Mouse (Mus musculus) embryonic facial prominence, embryonic 12.5 days (tissue): Measurements from ENCODE around the gene Defb22. TPM values are rescaled to one million over a fixed set of nuclear protein-coding genes. Genes with fewer than 3 reads are reported as not detected.
A peak's percentile ranks its signal among the peaks of the same experiment; 100 is the strongest.

Experiments
- ATAC-seq: fragments of 200-750 bp; cut with Nextera tagmentation; 2 replicates; pipeline ENCODE4 v1.8.0; 2017; ENCODE audit not compliant: insufficient number of reproducible peaks, insufficient read depth, low FRiP score, low TSS enrichment
- H3K27ac ChIP-seq: fragments of 300-500 bp; sonication (generic); 2 replicates; pipeline ENCODE4 v1.5.1; 2016; ENCODE audit warnings: mild to moderate bottlenecking
- H3K27me3 ChIP-seq: fragments of 300-500 bp; sonication (generic); 2 replicates; pipeline ENCODE4 v1.6.1; 2016; ENCODE audit warnings: mild to moderate bottlenecking, moderate library complexity
- H3K36me3 ChIP-seq: fragments of 300-500 bp; sonication (generic); 2 replicates; pipeline ENCODE4 v1.6.1; 2016; ENCODE audit warnings: mild to moderate bottlenecking
- H3K4me1 ChIP-seq: fragments of 300-500 bp; sonication (generic); 2 replicates; pipeline ENCODE4 v1.6.1; 2016
- H3K4me2 ChIP-seq: fragments of 300-500 bp; sonication (generic); replicated peaks from 2 replicates; pipeline ENCODE4 v1.6.1; 2016; ENCODE audit warnings: mild to moderate bottlenecking, moderate library complexity
- H3K4me3 ChIP-seq: fragments of 300-500 bp; sonication (generic); 2 replicates; pipeline ENCODE4 v1.5.1; 2016; ENCODE audit warnings: mild to moderate bottlenecking
- H3K9ac ChIP-seq: fragments of 300-500 bp; sonication (generic); 2 replicates; pipeline ENCODE4 v1.6.1; 2016; ENCODE audit warnings: mild to moderate bottlenecking, moderate library complexity
- H3K9me3 ChIP-seq: fragments of 300-500 bp; sonication (generic); 2 replicates; pipeline ENCODE4 v1.6.1; 2016; ENCODE audit warnings: mild to moderate bottlenecking, moderate library complexity
- WGBS: fragments of 180-500 bp; shearing (Covaris S2); methylation state at CpG from one replicate; pipeline ENCODE4 v1.1.7; 2016; 5-methylcytosine and 5-hydroxymethylcytosine counted together
- polyA plus RNA-seq: library from polyadenylated mRNA; unstranded; fragments of >200 nt; fragmentation: Nextera tagmentation; extraction: Ambion mirVana; gene quantifications from 2 replicates; pipeline ENCODE4 v1.2.1, GENCODE M21; 2016

Gene Defb22
- polyA plus RNA-seq, 1 experiment from 2014 or later: not detected

- H3K4me3 ChIP-seq: no peak overlapping the region
- H3K27me3 ChIP-seq: no peaks in the 10 kb centered on the region
- H3K36me3 ChIP-seq: no peaks in the 10 kb centered on the region
- H3K4me1 ChIP-seq: peaks cover 8% of the 10 kb centered on the region
- no peak for ATAC-seq
- H3K9ac ChIP-seq: no peak overlapping the region
- H3K9me3 ChIP-seq: no peaks in the 10 kb centered on the region
- H3K4me2 ChIP-seq: no peak overlapping the region
- 53% methylated on average over 1 of the region's 1 CpGs for WGBS
- H3K27ac ChIP-seq: no peak overlapping the region
Measured at GRCm38 (mm10) chr2:152438963-152439362, 51.0 kb downstream of the Defb22 start.

GRCm38 (mm10) chr2:152436983-152437860, 52.7 kb downstream of the Defb22 start:
- H3K27ac ChIP-seq: no peak overlapping the region
- H3K4me2 ChIP-seq: peak overlapping the region; percentile 56
- ATAC-seq: peak; percentile 79
- WGBS: 3% methylated on average over 23 of the region's 23 CpGs
- H3K9ac ChIP-seq: peak overlapping the region; percentile 50
- H3K36me3 ChIP-seq: no peaks in the 10 kb centered on the region
- no peaks in the 10 kb centered on the region for H3K9me3 ChIP-seq
- peaks cover 8% of the 10 kb centered on the region for H3K4me1 ChIP-seq
- peak overlapping the region; percentile 29 for H3K4me3 ChIP-seq
- H3K27me3 ChIP-seq: no peaks in the 10 kb centered on the region

GRCm38 (mm10) chr2:152436405-152436901, 53.5 kb downstream of the Defb22 start:
- H3K9ac ChIP-seq: no peak overlapping the region
- no peak for ATAC-seq
- H3K9me3 ChIP-seq: no peaks in the 10 kb centered on the region
- no peaks in the 10 kb centered on the region for H3K36me3 ChIP-seq
- no peak overlapping the region for H3K4me3 ChIP-seq
- H3K4me2 ChIP-seq: no peak overlapping the region
- H3K4me1 ChIP-seq: peaks cover 8% of the 10 kb centered on the region
- H3K27ac ChIP-seq: no peak overlapping the region
- no peaks in the 10 kb centered on the region for H3K27me3 ChIP-seq
- 77% methylated on average over 7 of the region's 7 CpGs for WGBS

Other genes starting within 250 kb of the Defb22 start
- gene Tbc1d20, start 196.3 kb downstream of the Defb22 start, polyA plus RNA-seq: 46.2 and 48.1 TPM in 2 replicates
- gene Rbck1, start 157.5 kb downstream of the Defb22 start, polyA plus RNA-seq: 86.0 and 87.1 TPM in 2 replicates
- 3.5 and 3.7 TPM in 2 replicates for gene Trib3, start 146.1 kb downstream of the Defb22 start, polyA plus RNA-seq
- 4.3 and 4.9 TPM in 2 replicates for gene Nrsn2, start 113.5 kb downstream of the Defb22 start, polyA plus RNA-seq
- gene Sox12, start 92.1 kb downstream of the Defb22 start, polyA plus RNA-seq: 16.9 and 18.1 TPM in 2 replicates
- 71.0 and 73.6 TPM in 2 replicates for gene Zcchc3, start 75.1 kb downstream of the Defb22 start, polyA plus RNA-seq
- 0.27 and 0.31 TPM in 2 replicates for gene 6820408C15Rik, start 74.6 kb downstream of the Defb22 start, polyA plus RNA-seq
- not detected in 2 replicates for gene Defb23, start 25.5 kb downstream of the Defb22 start, polyA plus RNA-seq
- gene Defb20, start 13.1 kb downstream of the Defb22 start, polyA plus RNA-seq: not detected in 2 replicates
- gene Defb26, start 21.6 kb upstream of the Defb22 start, polyA plus RNA-seq: not detected in 2 replicates
- gene Defb28, start 28.1 kb upstream of the Defb22 start, polyA plus RNA-seq: not detected in 2 replicates
- not detected in 2 replicates for gene Defb29, start 50.0 kb upstream of the Defb22 start, polyA plus RNA-seq
- not detected in 2 replicates for gene Gm17416, start 79.2 kb upstream of the Defb22 start, polyA plus RNA-seq
- gene Defb21, start 82.6 kb upstream of the Defb22 start, polyA plus RNA-seq: not detected in 2 replicates
- not detected in 2 replicates for gene Defb19, start 90.2 kb upstream of the Defb22 start, polyA plus RNA-seq
- not detected in 2 replicates for gene Defb45, start 109.3 kb upstream of the Defb22 start, polyA plus RNA-seq
- gene Defb36, start 114.2 kb upstream of the Defb22 start, polyA plus RNA-seq: not detected in 2 replicates
- not detected in 2 replicates for gene Defb25, start 132.9 kb upstream of the Defb22 start, polyA plus RNA-seq
- 1.1 and 1.6 TPM in 2 replicates for gene Rem1, start 136.8 kb upstream of the Defb22 start, polyA plus RNA-seq
- gene H13, start 179.3 kb upstream of the Defb22 start, polyA plus RNA-seq: 129 and 131 TPM in 2 replicates
- gene Mcts2, start 196.9 kb upstream of the Defb22 start, polyA plus RNA-seq: 36.4 and 38.9 TPM in 2 replicates
- gene Id1, start 246.1 kb upstream of the Defb22 start, polyA plus RNA-seq: 168 and 170 TPM in 2 replicates